Mouse (Mus musculus): ENCODE data around the gene Armc2.

DNA sequence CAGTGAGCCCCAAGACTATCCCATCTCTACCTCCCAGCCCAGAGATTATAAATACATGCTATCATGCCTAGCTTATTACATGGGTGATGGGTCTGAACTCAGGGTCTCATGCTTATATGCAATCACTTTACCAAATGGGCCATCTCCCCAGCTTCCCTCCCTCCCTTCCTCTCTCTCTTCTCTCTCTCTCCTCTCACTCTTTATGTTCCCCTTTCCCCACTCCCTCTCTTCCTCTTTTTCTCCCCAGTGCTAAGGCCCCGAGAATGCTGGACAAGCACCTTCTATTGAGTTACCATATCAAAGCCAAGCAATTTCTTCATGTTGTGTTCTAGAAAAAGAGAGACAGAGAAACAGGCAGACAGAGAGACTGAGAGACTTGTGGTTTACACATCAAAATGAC is 14.7 kb downstream of the Armc2 start:
- TF ChIP-seq POLR2A (IDR thresholded peaks at IDR 0.05; ENCODE audit: borderline replicate concordance, extremely low read depth, insufficient read depth, insufficient read length, poor library complexity, severe bottlenecking) (no peak), CTCF (IDR thresholded peaks at IDR 0.05; ENCODE audit: borderline replicate concordance, extremely low read depth, insufficient read depth, insufficient read length) (no peak)
